ENCODE assay signal across 29 mouse cellular contexts in the genomic region with DNA sequence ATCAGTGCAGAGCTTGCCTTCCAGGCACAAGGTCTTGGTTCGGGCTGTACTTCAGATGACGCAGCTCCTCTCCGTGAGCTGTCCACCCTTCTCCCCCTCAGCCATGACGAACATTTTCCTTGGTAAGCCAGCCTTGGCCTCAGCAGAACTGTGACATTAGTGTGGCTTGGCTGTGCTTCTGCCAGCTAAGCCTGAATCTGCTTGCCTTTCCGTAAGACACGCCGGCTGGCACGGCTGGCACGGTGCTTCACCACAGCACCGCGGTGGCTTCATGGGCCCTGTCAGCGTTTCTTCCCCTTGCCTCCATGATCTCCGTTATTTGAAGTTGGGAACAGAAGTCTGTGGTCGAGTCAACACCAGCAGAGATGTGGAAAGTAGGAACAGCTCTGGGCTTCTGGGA.
DNase-seq lines count a peak whose midpoint lies in the region; ATAC-seq lines count a peak whose summit lies in the region.
"Had no signal": no experiment of that assay in that cellular context is flagged by ENCODE, and none has a peak within 500 bp of the region (broad histone marks: within the 10 kb centered on the region; RNA-seq: fewer than 3 reads in every experiment).

No protein-coding gene starts in this region.

- H3K9me3 ChIP-seq in intestine, embryonic 14.5 days (ENCODE audit: control insufficient read depth, low read length) = no peaks in the 10 kb centered on the region
- no peaks in the 10 kb centered on the region for H3K9me3 ChIP-seq in intestine, embryonic 16.5 days (ENCODE audit: control insufficient read depth, low read length)
- H3K9me3 ChIP-seq in forebrain, embryonic 14.5 days (replicated peaks; ENCODE audit: control insufficient read depth, low read length) = no peaks in the 10 kb centered on the region
- H3K9me3 ChIP-seq: forebrain, embryonic 15.5 days; heart, embryonic 12.5 days; hindbrain, embryonic 10.5 days; kidney, embryonic 15.5 days; midbrain, embryonic 15.5 days; neural tube, embryonic 13.5 days; stomach, embryonic 15.5 days had no signal

- no peak overlapping the region for H3K27ac ChIP-seq in intestine, embryonic 14.5 days (ENCODE audit: low read depth)
- no peak overlapping the region for H3K27ac ChIP-seq in intestine, embryonic 16.5 days (ENCODE audit: low read length)
- H3K27ac ChIP-seq in forebrain, embryonic 14.5 days (ENCODE audit: low read depth, low read length) = no peak overlapping the region
- H3K27ac ChIP-seq: forebrain, embryonic 15.5 days; hindbrain, embryonic 10.5 days; hindbrain, postnatal 0 days; kidney, embryonic 15.5 days; liver, embryonic 14.5 days; midbrain, embryonic 15.5 days; neural tube, embryonic 13.5 days; stomach, embryonic 15.5 days had no signal

- no peak overlapping the region for H3K4me2 ChIP-seq in intestine, embryonic 14.5 days (ENCODE audit: low read length)
- no peak overlapping the region for H3K4me2 ChIP-seq in intestine, embryonic 16.5 days (ENCODE audit: low read depth, low read length)
- no peak overlapping the region for H3K4me2 ChIP-seq in forebrain, embryonic 14.5 days (ENCODE audit: low read length)
- H3K4me2 ChIP-seq: forebrain, embryonic 15.5 days; heart, embryonic 12.5 days; kidney, embryonic 15.5 days; lung, embryonic 14.5 days; midbrain, embryonic 15.5 days; neural tube, embryonic 13.5 days; stomach, embryonic 15.5 days had no signal

- 93% methylated on average over 14 of the region's 14 CpGs for WGBS in intestine, embryonic 14.5 days
- WGBS in intestine, embryonic 16.5 days = 89% methylated on average over 14 of the region's 14 CpGs
- WGBS in forebrain, embryonic 14.5 days = 89% methylated on average over 14 of the region's 14 CpGs

- no peaks in the 10 kb centered on the region for H3K27me3 ChIP-seq in intestine, embryonic 14.5 days (replicated peaks; ENCODE audit: control insufficient read depth, insufficient read depth, low read length)
- H3K27me3 ChIP-seq in intestine, embryonic 16.5 days (replicated peaks; ENCODE audit: control insufficient read depth, insufficient read depth, low read length) = no peaks in the 10 kb centered on the region
- no peaks in the 10 kb centered on the region for H3K27me3 ChIP-seq in forebrain, embryonic 14.5 days (replicated peaks; ENCODE audit: control insufficient read depth, insufficient read depth, low read length)
- H3K27me3 ChIP-seq: CH12.LX; forebrain, embryonic 15.5 days; heart, embryonic 12.5 days; midbrain, embryonic 15.5 days; neural tube, embryonic 13.5 days; stomach, embryonic 15.5 days had no signal

- ATAC-seq in intestine, embryonic 14.5 days (replicated peaks; ENCODE audit: low FRiP score, low TSS enrichment, low read depth) = no peak
- ATAC-seq in intestine, embryonic 16.5 days = no peak
- ATAC-seq in forebrain, embryonic 14.5 days = no peak
- ATAC-seq: forebrain, embryonic 15.5 days; hindbrain, postnatal 0 days; midbrain, embryonic 15.5 days had no signal

- H3K4me3 ChIP-seq in intestine, embryonic 14.5 days (ENCODE audit: low read depth, low read length) = no peak overlapping the region
- H3K4me3 ChIP-seq in intestine, embryonic 16.5 days (ENCODE audit: low read length) = no peak overlapping the region
- H3K4me3 ChIP-seq in forebrain, embryonic 14.5 days (ENCODE audit: low read depth, low read length) = no peak overlapping the region
- H3K4me3 ChIP-seq: forebrain, embryonic 15.5 days; heart, embryonic 12.5 days; hindbrain, embryonic 10.5 days; kidney, embryonic 15.5 days; midbrain, embryonic 15.5 days; myocyte; neural tube, embryonic 13.5 days; stomach, embryonic 15.5 days had no signal

- no peaks in the 10 kb centered on the region for H3K36me3 ChIP-seq in intestine, embryonic 14.5 days (ENCODE audit: control insufficient read depth, insufficient read depth, low read length)
- H3K36me3 ChIP-seq in intestine, embryonic 16.5 days (ENCODE audit: control insufficient read depth, insufficient read depth, low read length) = no peaks in the 10 kb centered on the region
- no peaks in the 10 kb centered on the region for H3K36me3 ChIP-seq in forebrain, embryonic 14.5 days (ENCODE audit: control insufficient read depth, insufficient read depth, low read length)
- H3K36me3 ChIP-seq: forebrain, embryonic 15.5 days; heart, embryonic 12.5 days; hindbrain, embryonic 10.5 days; kidney, embryonic 15.5 days; midbrain, embryonic 15.5 days; neural tube, embryonic 13.5 days; stomach, embryonic 15.5 days had no signal

- H3K4me1 ChIP-seq in intestine, embryonic 14.5 days (replicated peaks; ENCODE audit: control insufficient read depth, insufficient read depth, low read length) = peaks cover 11% of the 10 kb centered on the region
- H3K4me1 ChIP-seq in intestine, embryonic 16.5 days (ENCODE audit: control insufficient read depth, insufficient read depth, low read length) = no peaks in the 10 kb centered on the region; the same call in 1 of the 2 replicates
- peaks cover 8% of the 10 kb centered on the region for H3K4me1 ChIP-seq in forebrain, embryonic 14.5 days (ENCODE audit: control insufficient read depth, insufficient read depth, low read length)

- no peak overlapping the region for H3K9ac ChIP-seq in intestine, embryonic 14.5 days (ENCODE audit: low read length)
- no peak overlapping the region for H3K9ac ChIP-seq in intestine, embryonic 16.5 days (ENCODE audit: low read depth, low read length)
- H3K9ac ChIP-seq in forebrain, embryonic 14.5 days (ENCODE audit: low read length) = no peak overlapping the region
- H3K9ac ChIP-seq: forebrain, embryonic 15.5 days; heart, embryonic 12.5 days; kidney, embryonic 15.5 days; liver, embryonic 14.5 days; lung, embryonic 14.5 days; midbrain, embryonic 15.5 days; neural tube, embryonic 13.5 days; stomach, embryonic 15.5 days had no signal

- peak; percentile 50 for DNase-seq in intestine, embryonic 14.5 days (ENCODE audit: low spot score)
- DNase-seq in R1 (ENCODE audit: low read depth, low spot score) = peak; percentile 13
- DNase-seq in adrenal gland, postnatal 10 days = peak; percentile 74
- DNase-seq in gastrocnemius, postnatal 10 days = peak; percentile 43
- no peak for DNase-seq in left cerebral cortex, postnatal 14 days (ENCODE audit: low spot score in 2 of 2)
- DNase-seq in forebrain, embryonic 14.5 days (ENCODE audit: low spot score) = no peak
- no peak for DNase-seq in testis, postnatal 10 days (ENCODE audit: low spot score)
- DNase-seq: cerebellum, adult 11 months; heart, adult 11 months; heart, postnatal 10 days; kidney, adult 11 months; kidney, postnatal 36 days; layer of hippocampus, postnatal 36 days; lung, embryonic 14.5 days; lung, postnatal 4 days; right cerebral cortex, adult 18-20 months; right cerebral cortex, postnatal 4 days had no signal

- intact Hi-C loops in left cerebral cortex, postnatal 14 days (cut with DNase I) = no loop called here

Comparison
In these comparisons a context has a peak if more than half of its experiments do, and no peak if none do; other contexts are left out.
1. DNase-seq: peak in intestine, embryonic 14.5 days (single experiment), R1 (single experiment), adrenal gland, postnatal 10 days (single experiment) and gastrocnemius, postnatal 10 days (single experiment); none in left cerebral cortex, postnatal 14 days (0 of 2), forebrain, embryonic 14.5 days (single experiment) and testis, postnatal 10 days (single experiment).